Mouse (Mus musculus): ENCODE measurements at regions not wholly inside any gene's neighbourhood (a gene's known extent, or its start where the extent isn't known, plus 50 kb on each side); places are given as distances from the start of the nearest gene placed in this dataset.

DNA sequence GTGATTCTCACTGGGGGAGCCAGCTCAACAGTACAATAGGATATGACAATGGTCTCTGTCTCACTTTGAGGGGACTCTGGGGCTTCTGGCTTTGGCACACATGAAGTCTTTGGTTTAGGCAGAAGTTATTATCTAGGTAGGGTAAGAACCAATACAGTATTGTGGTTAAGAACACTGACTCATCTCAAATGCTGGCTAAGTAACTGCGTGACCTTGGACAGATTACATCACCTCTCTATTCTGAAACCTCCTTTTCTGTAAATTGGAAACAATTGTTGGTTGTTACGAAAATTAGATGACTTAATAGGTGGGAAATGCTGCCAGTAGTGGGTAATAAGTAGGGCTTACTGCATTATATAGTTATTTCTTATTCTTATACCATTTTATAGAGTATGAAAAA is 171.0 kb upstream of the Palmd start:
- H3K4me1 ChIP-seq (ENCODE audit: control insufficient read depth, insufficient read depth, insufficient read length, low read length): no peaks in the 10 kb centered on the region
- no peak overlapping the region for H3K4me3 ChIP-seq (ENCODE audit: insufficient read depth, low read depth, low read length)
- H3K27ac ChIP-seq (replicated peaks; ENCODE audit: low read depth, low read length): no peak overlapping the region

- H3K4me1 ChIP-seq (ENCODE audit: control insufficient read depth, insufficient read depth, insufficient read length, low read length): no peaks in the 10 kb centered on the region
- H3K27ac ChIP-seq (replicated peaks; ENCODE audit: low read depth, low read length): no peak overlapping the region
- H3K4me3 ChIP-seq (ENCODE audit: insufficient read depth, low read depth, low read length): no peak overlapping the region
Measured at GRCm38 (mm10) chr3:117138720-117139119, 169.9 kb upstream of the Palmd start.

DNA sequence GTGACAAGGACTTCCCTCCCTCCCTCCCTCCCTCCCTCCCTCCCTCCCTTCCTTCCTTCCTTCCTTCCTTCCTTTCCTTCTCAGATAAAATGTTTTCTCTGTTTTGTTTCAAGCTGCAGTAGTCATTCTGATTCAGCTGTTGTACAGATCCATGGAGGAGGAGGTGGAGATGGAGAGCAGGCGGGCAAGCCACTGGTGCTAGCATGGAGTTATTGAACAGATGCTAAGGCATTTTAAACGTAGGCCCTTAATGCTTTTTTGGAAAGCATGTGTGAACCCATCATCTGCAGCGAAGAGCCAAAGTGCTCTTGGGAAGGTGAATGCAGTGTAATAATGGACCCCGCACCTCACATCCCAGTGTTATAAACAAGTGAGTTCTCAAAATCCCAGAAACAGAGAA is 164.1 kb upstream of the Palmd start:
- H3K27ac ChIP-seq (replicated peaks; ENCODE audit: low read depth, low read length): no peak overlapping the region

DNA sequence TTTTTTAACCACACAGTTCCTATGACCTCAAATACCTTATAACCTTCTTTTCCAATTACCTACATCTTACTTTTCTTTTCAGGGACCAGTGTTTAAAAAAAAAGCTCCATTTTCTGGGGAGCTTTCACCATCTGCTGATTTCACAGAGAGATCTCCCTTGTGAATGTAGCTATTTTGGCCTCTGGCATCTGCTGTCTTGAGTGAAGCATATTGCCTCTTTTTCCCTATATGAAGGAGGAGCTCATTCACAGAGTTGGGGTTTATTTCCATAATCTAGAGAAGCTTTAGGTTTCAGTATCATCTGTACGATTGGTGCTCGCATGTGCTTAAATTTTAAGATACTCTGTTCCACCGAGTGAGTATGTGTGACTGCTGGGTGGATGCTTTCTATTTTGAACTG is 153.4 kb upstream of the Palmd start:
- H3K4me1 ChIP-seq (ENCODE audit: control insufficient read depth, insufficient read depth, insufficient read length, low read length): no peaks in the 10 kb centered on the region
- no peak overlapping the region for H3K4me3 ChIP-seq (ENCODE audit: insufficient read depth, low read depth, low read length)
- H3K27ac ChIP-seq (replicated peaks; ENCODE audit: low read depth, low read length): no peak overlapping the region

More for the DNA sequence above, 164.1 kb upstream of the Palmd start:
- Histone ChIP-seq H3K4me1 (ENCODE audit: control insufficient read depth, insufficient read depth, insufficient read length, low read length) (no peaks in the 10 kb centered on the region), H3K4me3 (ENCODE audit: insufficient read depth, low read depth, low read length) (no peak overlapping the region)

DNA sequence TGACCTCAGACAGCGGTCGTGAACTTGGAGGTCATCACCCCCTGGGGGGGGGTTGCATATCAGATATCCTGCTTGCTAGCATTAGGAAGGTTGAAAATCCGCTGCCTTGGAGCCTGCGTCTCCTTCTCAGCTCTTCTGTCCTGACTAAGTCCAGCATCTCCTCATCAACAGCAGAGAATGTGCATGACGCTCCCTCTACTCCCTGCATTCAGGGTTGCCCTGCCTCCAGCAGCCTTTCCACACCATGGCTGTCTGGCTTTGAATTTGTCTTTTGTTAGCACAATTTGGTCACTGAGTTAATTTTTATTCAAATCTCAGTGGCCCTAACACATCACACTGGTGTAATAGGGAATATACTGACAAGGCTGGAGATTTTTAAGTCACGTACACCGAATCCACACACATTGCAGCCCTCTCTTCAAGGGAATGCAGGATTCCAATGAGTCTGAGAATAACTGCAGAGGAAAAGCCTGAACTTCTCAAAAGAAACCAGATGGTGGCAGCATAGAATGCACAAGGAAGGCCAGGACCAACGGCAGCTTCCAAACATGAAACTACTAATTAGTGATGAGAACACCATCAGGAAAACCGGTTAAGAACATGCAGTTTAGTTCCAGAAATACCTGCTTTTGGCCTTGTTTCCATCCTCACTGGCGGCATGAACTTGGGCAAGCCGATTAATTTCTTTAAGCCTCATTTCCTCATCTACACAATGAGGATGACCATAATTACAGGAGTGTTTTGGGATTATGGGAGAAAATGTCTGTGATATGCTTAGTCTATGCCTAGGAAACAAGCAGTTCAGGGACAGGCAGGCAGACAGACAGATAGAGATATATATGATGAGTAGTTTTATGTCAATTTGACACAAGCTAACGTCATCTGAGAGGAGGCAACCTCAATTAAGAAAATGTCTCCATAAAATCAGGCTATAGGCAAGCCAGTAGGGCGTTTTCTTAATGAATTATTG is 151.6 kb upstream of the Palmd start:
- Histone ChIP-seq H3K27ac (replicated peaks; ENCODE audit: low read depth, low read length) (no peak overlapping the region), H3K4me3 (ENCODE audit: insufficient read depth, low read depth, low read length) (no peak overlapping the region), H3K4me1 (ENCODE audit: control insufficient read depth, insufficient read depth, insufficient read length, low read length) (no peaks in the 10 kb centered on the region)

GRCm38 (mm10) chr3:117119576-117119975 is 150.8 kb upstream of the Palmd start:
- H3K4me1 ChIP-seq (ENCODE audit: control insufficient read depth, insufficient read depth, insufficient read length, low read length): no peaks in the 10 kb centered on the region
- no peak overlapping the region for H3K27ac ChIP-seq (replicated peaks; ENCODE audit: low read depth, low read length)
- H3K4me3 ChIP-seq (ENCODE audit: insufficient read depth, low read depth, low read length): no peak overlapping the region

- Histone ChIP-seq H3K4me3 (ENCODE audit: insufficient read depth, low read depth, low read length) (no peak overlapping the region), H3K4me1 (ENCODE audit: control insufficient read depth, insufficient read depth, insufficient read length, low read length) (no peaks in the 10 kb centered on the region), H3K27ac (replicated peaks; ENCODE audit: low read depth, low read length) (no peak overlapping the region)
Measured at GRCm38 (mm10) chr3:117117838-117118237, 149.1 kb upstream of the Palmd start.

DNA sequence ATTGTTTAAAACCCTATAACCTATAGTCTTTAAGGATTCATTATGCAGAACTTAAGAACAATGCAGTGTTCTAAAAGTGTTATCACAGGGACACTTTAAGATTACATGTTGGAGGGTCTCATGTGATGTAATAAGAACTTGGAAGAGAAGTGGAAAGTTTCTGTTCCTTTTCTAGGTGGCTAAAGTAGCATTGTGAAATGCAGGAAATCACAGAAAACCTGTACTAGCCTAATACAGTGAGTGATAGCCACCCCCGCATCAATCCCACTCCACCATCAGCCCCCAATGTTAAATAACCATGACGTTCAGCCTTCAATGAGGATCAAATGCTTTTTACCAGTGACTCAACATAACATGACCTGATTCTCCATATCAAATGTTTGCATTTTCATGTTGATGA is 147.4 kb upstream of the Palmd start:
- Histone ChIP-seq H3K4me1 (ENCODE audit: control insufficient read depth, insufficient read depth, insufficient read length, low read length) (no peaks in the 10 kb centered on the region), H3K27ac (replicated peaks; ENCODE audit: low read depth, low read length) (no peak overlapping the region), H3K4me3 (ENCODE audit: insufficient read depth, low read depth, low read length) (no peak overlapping the region)

- Histone ChIP-seq H3K4me3 (ENCODE audit: insufficient read depth, low read depth, low read length) (no peak overlapping the region), H3K27ac (replicated peaks; ENCODE audit: low read depth, low read length) (no peak overlapping the region), H3K4me1 (ENCODE audit: control insufficient read depth, insufficient read depth, insufficient read length, low read length) (no peaks in the 10 kb centered on the region)
Measured at GRCm38 (mm10) chr3:117112766-117113165, 144.0 kb upstream of the Palmd start.

DNA sequence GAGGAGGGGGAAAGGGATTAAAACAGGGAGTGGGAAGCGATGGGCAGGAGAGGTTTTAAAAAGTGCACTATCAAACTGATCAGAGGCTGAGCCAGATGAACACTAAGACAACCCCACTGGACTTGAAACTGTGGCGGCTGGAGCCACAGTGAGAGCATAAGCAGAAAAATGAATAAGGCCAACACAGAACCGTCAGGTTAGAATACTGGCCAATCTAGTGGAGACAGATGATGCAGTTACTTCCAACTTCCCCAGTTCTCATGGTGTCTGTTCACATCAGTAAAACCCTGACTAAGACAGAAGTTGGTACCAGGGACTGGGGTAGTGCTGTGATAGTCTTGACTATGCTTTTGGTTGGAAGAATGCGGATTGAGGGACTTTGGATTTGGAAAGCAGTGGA is 143.5 kb upstream of the Palmd start:
- Histone ChIP-seq H3K4me3 (ENCODE audit: insufficient read depth, low read depth, low read length) (no peak overlapping the region), H3K27ac (replicated peaks; ENCODE audit: low read depth, low read length) (no peak overlapping the region), H3K4me1 (ENCODE audit: control insufficient read depth, insufficient read depth, insufficient read length, low read length) (no peaks in the 10 kb centered on the region)

DNA sequence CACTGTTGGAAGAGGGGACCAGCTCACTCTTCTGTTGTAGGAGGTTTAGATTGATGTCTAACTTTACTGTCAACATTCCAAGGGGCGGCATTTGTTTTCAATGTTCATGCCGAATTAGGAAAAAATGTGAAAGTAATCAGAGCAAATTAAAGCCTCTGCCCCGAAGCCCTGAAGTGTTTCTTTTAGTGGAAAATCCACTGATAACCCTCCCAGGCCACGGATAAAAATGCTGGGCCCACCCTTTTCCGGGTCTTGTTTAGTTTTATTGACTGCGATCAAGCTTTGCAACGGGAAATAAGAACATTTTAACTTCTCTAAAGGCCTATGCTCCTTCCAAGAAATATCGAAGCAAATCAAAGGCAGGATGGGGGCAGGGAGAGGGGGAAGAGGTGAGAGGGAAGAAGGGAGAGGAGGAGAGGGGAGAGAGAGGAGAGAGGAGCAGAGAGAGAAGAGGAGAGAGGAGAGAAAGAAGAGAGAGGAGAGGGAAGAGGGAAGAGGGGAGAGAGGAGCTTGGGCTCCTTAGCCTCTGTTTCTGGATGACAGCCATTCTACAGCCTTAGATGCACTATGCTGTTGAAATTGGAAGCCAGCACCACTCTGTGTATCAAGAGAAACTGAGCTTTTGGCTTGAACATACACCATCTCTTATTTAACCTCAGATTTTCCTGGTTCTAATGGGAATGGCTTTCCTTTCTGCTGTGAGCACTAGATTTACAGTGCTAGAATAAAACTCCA is 140.3 kb upstream of the Palmd start:
- no peak overlapping the region for H3K4me3 ChIP-seq (ENCODE audit: insufficient read depth, low read depth, low read length)
- H3K4me1 ChIP-seq (ENCODE audit: control insufficient read depth, insufficient read depth, insufficient read length, low read length): no peaks in the 10 kb centered on the region
- H3K27ac ChIP-seq (replicated peaks; ENCODE audit: low read depth, low read length): peak overlapping the region; percentile 31; the same call in 1 of the 2 replicates

GRCm38 (mm10) chr3:117107986-117108385 is 139.2 kb upstream of the Palmd start:
- Histone ChIP-seq H3K4me3 (ENCODE audit: insufficient read depth, low read depth, low read length) (no peak overlapping the region), H3K4me1 (ENCODE audit: control insufficient read depth, insufficient read depth, insufficient read length, low read length) (no peaks in the 10 kb centered on the region), H3K27ac (replicated peaks; ENCODE audit: low read depth, low read length) (no peak overlapping the region)

DNA sequence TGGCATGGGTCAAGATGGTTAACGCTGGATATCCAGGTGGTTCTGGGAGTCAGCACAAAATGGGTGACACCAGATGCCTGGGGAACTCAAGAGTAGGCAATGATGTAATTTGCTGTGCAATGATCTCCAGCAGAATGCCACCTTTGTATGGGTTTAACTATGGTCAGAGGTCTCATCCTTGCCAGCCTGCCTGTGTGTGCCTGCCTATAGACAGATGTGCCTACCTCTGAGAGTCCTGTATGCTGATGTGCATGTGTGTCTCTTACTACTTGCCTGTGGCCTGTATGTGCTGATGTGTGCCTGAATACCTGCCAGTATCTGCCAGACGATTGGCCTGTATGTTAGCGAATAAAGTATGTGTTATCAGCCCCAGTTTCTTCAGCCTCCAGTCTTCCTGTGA is 138.6 kb upstream of the Palmd start:
- H3K4me1 ChIP-seq (ENCODE audit: control insufficient read depth, insufficient read depth, insufficient read length, low read length): no peaks in the 10 kb centered on the region
- H3K4me3 ChIP-seq (ENCODE audit: insufficient read depth, low read depth, low read length): no peak overlapping the region
- no peak overlapping the region for H3K27ac ChIP-seq (replicated peaks; ENCODE audit: low read depth, low read length)

DNA sequence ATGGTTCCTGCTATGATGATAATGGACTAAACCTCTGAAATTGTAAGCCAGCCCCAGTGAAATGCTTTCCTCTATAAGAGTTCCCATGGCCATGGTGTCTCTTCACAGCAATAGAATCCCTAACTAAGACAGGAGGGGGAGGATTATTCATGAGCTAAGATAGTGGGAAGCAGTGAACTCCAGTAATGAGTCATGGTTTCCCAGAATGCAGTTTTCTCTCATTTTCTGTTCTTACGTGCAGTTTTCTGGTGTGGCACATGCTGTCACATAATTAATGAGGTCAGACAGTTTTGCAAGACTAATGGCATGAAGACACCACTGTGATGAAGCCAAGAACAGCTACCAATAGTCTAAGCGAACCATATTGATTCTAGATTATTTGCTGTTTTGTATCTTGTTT is 118.9 kb upstream of the Palmd start:
- Histone ChIP-seq H3K27ac (replicated peaks; ENCODE audit: low read depth, low read length) (no peak overlapping the region), H3K4me1 (ENCODE audit: control insufficient read depth, insufficient read depth, insufficient read length, low read length) (no peaks in the 10 kb centered on the region), H3K4me3 (ENCODE audit: insufficient read depth, low read depth, low read length) (no peak overlapping the region)

DNA sequence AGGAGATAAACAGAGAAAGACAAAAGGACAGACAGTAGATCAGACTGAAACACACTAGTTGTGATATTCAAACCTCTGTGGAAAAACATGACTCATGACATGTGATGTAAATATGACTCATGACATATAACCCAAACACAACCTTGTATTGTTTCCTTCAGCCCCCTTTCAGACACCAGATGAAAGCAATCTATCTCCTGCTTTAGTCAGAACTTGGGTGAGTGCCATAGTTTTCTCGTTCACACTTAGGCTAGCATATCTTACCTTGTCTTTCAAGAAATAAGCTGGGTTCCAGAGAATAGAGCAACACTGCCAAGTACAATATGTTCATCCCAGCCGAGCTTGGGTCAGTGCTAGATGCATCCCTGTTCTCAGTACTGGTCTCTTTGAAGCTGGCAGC is 107.9 kb upstream of the Palmd start:
- no peak overlapping the region for H3K4me3 ChIP-seq (ENCODE audit: insufficient read depth, low read depth, low read length)
- no peak overlapping the region for H3K27ac ChIP-seq (replicated peaks; ENCODE audit: low read depth, low read length)
- no peaks in the 10 kb centered on the region for H3K4me1 ChIP-seq (ENCODE audit: control insufficient read depth, insufficient read depth, insufficient read length, low read length)

DNA sequence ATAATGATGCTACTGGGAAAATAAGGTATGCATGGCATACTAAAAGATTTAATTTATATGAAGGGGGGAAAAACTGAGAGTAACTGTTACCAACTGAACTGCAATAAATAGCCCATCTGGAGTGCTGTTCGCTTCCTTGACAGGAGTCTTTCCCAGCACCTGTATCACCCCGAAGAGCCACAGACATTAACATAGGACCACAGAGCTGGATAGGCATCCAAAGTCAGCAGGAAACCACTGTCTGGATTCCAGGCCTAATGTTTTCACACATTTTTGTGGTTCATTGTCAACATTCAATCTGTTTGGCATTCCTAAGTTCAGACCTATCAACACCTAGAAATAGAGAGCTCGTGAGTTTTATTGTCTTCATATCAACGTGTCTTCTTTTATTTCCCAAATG is 104.6 kb upstream of the Palmd start:
- Histone ChIP-seq H3K27ac (replicated peaks; ENCODE audit: low read depth, low read length) (no peak overlapping the region), H3K4me1 (ENCODE audit: control insufficient read depth, insufficient read depth, insufficient read length, low read length) (no peaks in the 10 kb centered on the region), H3K4me3 (ENCODE audit: insufficient read depth, low read depth, low read length) (no peak overlapping the region)
